Mouse (Mus musculus) urinary bladder, adult 2 months (tissue): ENCODE data around the gene Acss1. TPM values are rescaled to one million over a fixed set of nuclear protein-coding genes. Genes with fewer than 3 reads are reported as not detected.

Experiments used
- DNase-seq: peaks from one replicate; pipeline ENCODE4 v3.0.0; 2022; ENCODE audit warnings: low spot score
- polyA plus RNA-seq: library from polyadenylated mRNA; depleted of rRNA; stranded (reverse); fragments of >200 nt; gene quantifications from 2 replicates; pipeline ENCODE4 v1.2.3, GENCODE M21; 2012; rRNA removed

The Acss1 gene
- polyA plus RNA-seq, 1 experiment: 9.2 TPM

- DNase-seq: no peak
Observed at GRCm38 (mm10) chr2:150570761-150571160, 97.5 kb downstream of the Acss1 start.

GRCm38 (mm10) chr2:150569847-150570590, 98.3 kb downstream of the Acss1 start, which contains the start of gene Cst7:
Gene Cst7, plus strand, starts transcription at chr2:150570415.
- DNase-seq: no peak

Other genes starting within 250 kb of the Acss1 start
- gene Zfp442, start 217.0 kb downstream of the Acss1 start, polyA plus RNA-seq: 1.5 and 1.7 TPM in 2 replicates
- 0.04 and 0.06 TPM in 2 replicates for gene Zfp345, start 183.4 kb downstream of the Acss1 start, polyA plus RNA-seq
- gene Cst7, start 98.1 kb downstream of the Acss1 start, polyA plus RNA-seq: 0.48 and 0.71 TPM in 2 replicates
- 37.1 and 44.4 TPM in 2 replicates for gene Apmap, start 59.9 kb downstream of the Acss1 start, polyA plus RNA-seq
- not detected in 2 replicates for gene Vsx1, start 20.9 kb upstream of the Acss1 start, polyA plus RNA-seq
- 38.4 and 46.2 TPM in 2 replicates for gene Entpd6, start 80.5 kb upstream of the Acss1 start, polyA plus RNA-seq
- 290 and 354 TPM in 2 replicates for gene Pygb, start 118.2 kb upstream of the Acss1 start, polyA plus RNA-seq
- gene Abhd12, start 236.2 kb upstream of the Acss1 start, polyA plus RNA-seq: 204 and 249 TPM in 2 replicates
- 2.6 and 4.3 TPM in 2 replicates for gene Gins1, start 236.9 kb upstream of the Acss1 start, polyA plus RNA-seq